Mouse (Mus musculus): ENCODE measurements around the gene Spata13. TPM values are rescaled to one million over a fixed set of nuclear protein-coding genes. Genes with fewer than 3 reads are reported as not detected.

Gene Spata13
- polyA plus RNA-seq, 1 experiment: 4.2 TPM

GRCm38 (mm10) chr14:60630981-60631380 lies 2.8 kb upstream of the Spata13 start:
- H3K27ac ChIP-seq (ENCODE audit: control insufficient read depth, insufficient read depth, low read depth, low read length): no peak overlapping the region
- H3K4me3 ChIP-seq (ENCODE audit: control insufficient read depth, low read depth, low read length): no peak overlapping the region
- TF ChIP-seq CTCF (IDR thresholded peaks at IDR 0.05; ENCODE audit: control insufficient read depth, insufficient read depth, insufficient replicate concordance, low read depth, low read length) (no peak), POLR2A (IDR thresholded peaks at IDR 0.05; ENCODE audit: control insufficient read depth, low read depth, low read length) (no peak)
- no peaks in the 10 kb centered on the region for H3K27me3 ChIP-seq (ENCODE audit: control insufficient read depth, insufficient read depth, low read length)
- peaks cover 14% of the 10 kb centered on the region for H3K4me1 ChIP-seq (ENCODE audit: control insufficient read depth, insufficient read depth, low read length)
- H3K36me3 ChIP-seq (ENCODE audit: control insufficient read depth, insufficient read depth, low read length): no peaks in the 10 kb centered on the region

DNA sequence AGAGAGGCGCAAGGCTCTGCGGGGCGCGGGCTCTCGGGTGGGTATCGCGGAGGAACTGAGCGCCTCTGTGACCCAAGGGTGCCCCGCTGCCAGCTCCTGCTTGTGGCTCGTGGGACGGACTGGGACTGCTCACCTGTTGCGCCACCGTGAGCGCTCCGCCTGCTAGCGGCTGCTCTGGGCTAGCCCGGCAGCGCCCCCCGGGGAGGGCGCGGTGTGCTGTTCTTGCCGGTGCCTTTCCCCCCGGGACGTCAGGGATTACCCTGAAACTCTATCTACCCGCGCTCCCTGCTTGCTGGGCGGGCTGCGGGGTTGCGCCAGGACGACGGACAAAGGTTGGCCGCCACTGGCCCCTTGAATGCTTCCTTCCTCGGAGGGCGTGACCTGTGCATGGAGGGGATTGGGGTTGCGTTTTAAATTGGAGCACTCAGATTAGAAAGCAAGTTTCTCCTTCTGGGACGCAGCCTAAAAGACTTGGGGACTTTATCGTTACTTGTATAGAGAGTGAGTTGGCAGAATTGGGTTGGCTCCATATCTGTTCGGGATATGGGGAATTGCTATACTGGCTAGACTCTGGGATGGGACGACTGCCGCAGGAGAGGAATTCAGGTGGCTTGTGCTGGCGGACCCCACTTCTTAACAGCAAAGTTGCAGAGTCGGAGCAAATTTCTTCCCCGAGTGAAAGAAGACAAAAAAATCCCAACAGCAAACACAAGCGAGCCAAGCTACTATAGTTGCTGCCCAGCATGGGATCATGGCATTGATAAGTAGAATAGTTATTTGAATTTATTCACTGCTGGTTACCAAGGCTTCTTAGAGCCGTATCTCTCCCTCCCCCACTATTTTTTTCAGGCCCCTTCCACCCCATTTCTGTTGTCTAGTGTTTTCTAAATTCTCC lies 1.3 kb downstream of the Spata13 start:
- peak overlapping the region; percentile 93 for H3K4me3 ChIP-seq (ENCODE audit: control insufficient read depth, low read depth, low read length)
- peaks cover 16% of the 10 kb centered on the region for H3K4me1 ChIP-seq (ENCODE audit: control insufficient read depth, insufficient read depth, low read length)

GRCm38 (mm10) chr14:60635911-60636607 lies 2.3 kb downstream of the Spata13 start:
- Histone ChIP-seq H3K27me3 (ENCODE audit: control insufficient read depth, insufficient read depth, low read length) (no peaks in the 10 kb centered on the region), H3K36me3 (ENCODE audit: control insufficient read depth, insufficient read depth, low read length) (no peaks in the 10 kb centered on the region), H3K27ac (ENCODE audit: control insufficient read depth, insufficient read depth, low read depth, low read length) (no peak overlapping the region), H3K4me3 (ENCODE audit: control insufficient read depth, low read depth, low read length) (no peak overlapping the region), H3K4me1 (ENCODE audit: control insufficient read depth, insufficient read depth, low read length) (peaks cover 16% of the 10 kb centered on the region)
- no peak for TF ChIP-seq POLR2A (IDR thresholded peaks at IDR 0.05; ENCODE audit: control insufficient read depth, low read depth, low read length)
- no peak for TF ChIP-seq CTCF (IDR thresholded peaks at IDR 0.05; ENCODE audit: control insufficient read depth, insufficient read depth, insufficient replicate concordance, low read depth, low read length)

More for the DNA sequence above, 1.3 kb downstream of the Spata13 start:
- Histone ChIP-seq H3K36me3 (ENCODE audit: control insufficient read depth, insufficient read depth, low read length) (no peaks in the 10 kb centered on the region), H3K27me3 (ENCODE audit: control insufficient read depth, insufficient read depth, low read length) (no peaks in the 10 kb centered on the region), H3K27ac (ENCODE audit: control insufficient read depth, insufficient read depth, low read depth, low read length) (peak overlapping the region; percentile 75)
- TF ChIP-seq CTCF (IDR thresholded peaks at IDR 0.05; ENCODE audit: control insufficient read depth, insufficient read depth, insufficient replicate concordance, low read depth, low read length) (no peak), POLR2A (IDR thresholded peaks at IDR 0.05; ENCODE audit: control insufficient read depth, low read depth, low read length) (no peak)

DNA sequence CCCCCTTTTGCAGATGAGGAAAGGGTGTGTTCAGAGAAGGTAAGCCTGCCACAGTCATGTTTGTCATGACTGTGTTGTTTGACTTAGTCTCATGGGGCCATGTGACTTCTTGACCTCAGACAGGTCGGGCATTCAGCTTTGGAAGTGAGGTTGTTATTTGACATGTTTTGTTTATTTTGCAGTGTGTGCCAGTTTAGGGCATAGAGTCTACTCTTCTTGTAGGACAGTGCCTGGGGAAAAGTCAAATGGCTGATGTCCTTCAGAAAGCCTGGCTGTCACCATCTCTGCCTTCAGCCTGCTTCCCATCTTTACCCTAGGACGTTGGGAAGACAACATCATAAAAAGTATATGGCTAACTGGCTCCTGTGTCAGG lies 2.8 kb downstream of the Spata13 start:
- Histone ChIP-seq H3K27me3 (ENCODE audit: control insufficient read depth, insufficient read depth, low read length) (no peaks in the 10 kb centered on the region), H3K27ac (ENCODE audit: control insufficient read depth, insufficient read depth, low read depth, low read length) (no peak overlapping the region), H3K4me3 (ENCODE audit: control insufficient read depth, low read depth, low read length) (no peak overlapping the region), H3K36me3 (ENCODE audit: control insufficient read depth, insufficient read depth, low read length) (no peaks in the 10 kb centered on the region), H3K4me1 (ENCODE audit: control insufficient read depth, insufficient read depth, low read length) (peaks cover 16% of the 10 kb centered on the region)
- TF ChIP-seq POLR2A (IDR thresholded peaks at IDR 0.05; ENCODE audit: control insufficient read depth, low read depth, low read length) (no peak), CTCF (IDR thresholded peaks at IDR 0.05; ENCODE audit: control insufficient read depth, insufficient read depth, insufficient replicate concordance, low read depth, low read length) (no peak)

- no peak overlapping the region for H3K27ac ChIP-seq (ENCODE audit: control insufficient read depth, insufficient read depth, low read depth, low read length)
- H3K27me3 ChIP-seq (ENCODE audit: control insufficient read depth, insufficient read depth, low read length): no peaks in the 10 kb centered on the region
- TF ChIP-seq CTCF (IDR thresholded peaks at IDR 0.05; ENCODE audit: control insufficient read depth, insufficient read depth, insufficient replicate concordance, low read depth, low read length) (no peak), POLR2A (IDR thresholded peaks at IDR 0.05; ENCODE audit: control insufficient read depth, low read depth, low read length) (no peak)
- no peak overlapping the region for H3K4me3 ChIP-seq (ENCODE audit: control insufficient read depth, low read depth, low read length)
- no peaks in the 10 kb centered on the region for H3K36me3 ChIP-seq (ENCODE audit: control insufficient read depth, insufficient read depth, low read length)
- H3K4me1 ChIP-seq (ENCODE audit: control insufficient read depth, insufficient read depth, low read length): peaks cover 16% of the 10 kb centered on the region
These were observed 3.2 kb downstream of the Spata13 start for GRCm38 (mm10) chr14:60636996-60637395.

GRCm38 (mm10) chr14:60638159-60638558 lies 4.4 kb downstream of the Spata13 start:
- Histone ChIP-seq H3K36me3 (ENCODE audit: control insufficient read depth, insufficient read depth, low read length) (no peaks in the 10 kb centered on the region), H3K4me3 (ENCODE audit: control insufficient read depth, low read depth, low read length) (no peak overlapping the region), H3K27me3 (ENCODE audit: control insufficient read depth, insufficient read depth, low read length) (no peaks in the 10 kb centered on the region), H3K4me1 (ENCODE audit: control insufficient read depth, insufficient read depth, low read length) (peaks cover 16% of the 10 kb centered on the region), H3K27ac (ENCODE audit: control insufficient read depth, insufficient read depth, low read depth, low read length) (no peak overlapping the region)
- TF ChIP-seq CTCF (IDR thresholded peaks at IDR 0.05; ENCODE audit: control insufficient read depth, insufficient read depth, insufficient replicate concordance, low read depth, low read length): no peak
- TF ChIP-seq POLR2A (IDR thresholded peaks at IDR 0.05; ENCODE audit: control insufficient read depth, low read depth, low read length): no peak

DNA sequence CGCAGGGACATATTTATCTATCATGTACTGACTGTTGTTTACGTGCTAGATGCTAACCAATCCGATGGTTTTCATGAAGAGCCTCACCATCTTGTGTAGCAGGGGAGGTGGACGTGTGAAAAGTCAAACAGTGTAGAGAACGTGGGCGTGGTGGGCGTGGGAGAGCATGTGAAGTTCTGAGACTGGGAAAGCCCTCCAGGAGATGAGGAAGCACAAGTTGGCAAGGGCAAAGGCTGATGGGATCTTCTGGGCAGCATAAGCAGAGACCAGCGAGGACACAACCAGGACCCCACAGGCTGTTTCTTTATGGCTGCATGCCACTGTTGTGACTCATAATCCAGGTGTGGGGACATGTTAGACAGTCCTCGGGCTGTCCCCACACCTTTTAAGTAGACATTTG lies 5.4 kb downstream of the Spata13 start:
- Histone ChIP-seq H3K27ac (ENCODE audit: control insufficient read depth, insufficient read depth, low read depth, low read length) (no peak overlapping the region), H3K27me3 (ENCODE audit: control insufficient read depth, insufficient read depth, low read length) (no peaks in the 10 kb centered on the region), H3K36me3 (ENCODE audit: control insufficient read depth, insufficient read depth, low read length) (no peaks in the 10 kb centered on the region), H3K4me1 (ENCODE audit: control insufficient read depth, insufficient read depth, low read length) (peaks cover 14% of the 10 kb centered on the region), H3K4me3 (ENCODE audit: control insufficient read depth, low read depth, low read length) (no peak overlapping the region)
- TF ChIP-seq POLR2A (IDR thresholded peaks at IDR 0.05; ENCODE audit: control insufficient read depth, low read depth, low read length) (no peak), CTCF (IDR thresholded peaks at IDR 0.05; ENCODE audit: control insufficient read depth, insufficient read depth, insufficient replicate concordance, low read depth, low read length) (no peak)
